ENCODE assay signal across 8 mouse cellular contexts in genomic region chr3:94932809-94933564, GRCm38 (mm10). TPM values are rescaled to one million over a fixed set of nuclear protein-coding genes. Genes with fewer than 3 reads are reported as not detected.
DNase-seq lines count a peak whose midpoint lies in the region; ATAC-seq and TF ChIP-seq lines count a peak whose summit lies in the region.

TSS of gene Selenbp1 (plus strand) at chr3:94933056.

- H3K4me2 ChIP-seq in liver, postnatal 0 days (ENCODE audit: low read depth, low read length), result peak within 1 kb of the TSS; percentile 66
- peak within 1 kb of the TSS; percentile 52 for H3K4me2 ChIP-seq in neural tube, embryonic 12.5 days (replicated peaks)

- no peak for TF ChIP-seq CTCF in G1E (IDR thresholded peaks at IDR 0.05; ENCODE audit: low read depth, low read length)
- TF ChIP-seq CTCF in liver, postnatal 0 days (IDR thresholded peaks at IDR 0.05; ENCODE audit: low read depth), result no peak
- TF ChIP-seq CTCF in testis, adult 2 months (IDR thresholded peaks at IDR 0.05; ENCODE audit: control insufficient read depth, insufficient read depth, insufficient replicate concordance, low read depth, low read length), result no peak

- H3K9ac ChIP-seq in liver, postnatal 0 days (replicated peaks), result peak within 1 kb of the TSS; percentile 73
- H3K9ac ChIP-seq in neural tube, embryonic 12.5 days, result peak within 1 kb of the TSS; percentile 26; the same call in 1 of the 2 replicates

- H3K4me3 ChIP-seq in G1E (ENCODE audit: low read depth, low read length), result peak within 1 kb of the TSS; percentile 71
- peak within 1 kb of the TSS; percentile 55 for H3K4me3 ChIP-seq in liver, postnatal 0 days (ENCODE audit: low read depth, low read length)
- peak within 1 kb of the TSS; percentile 9 for H3K4me3 ChIP-seq in neural tube, embryonic 12.5 days
- peak within 1 kb of the TSS; percentile 74 for H3K4me3 ChIP-seq in testis, adult 2 months (ENCODE audit: control insufficient read depth, low read depth, low read length)

- H3K4me1 ChIP-seq in G1E (ENCODE audit: insufficient read depth, low read depth, low read length), result peaks cover 72% of the 10 kb centered on the region
- H3K4me1 ChIP-seq in liver, postnatal 0 days (ENCODE audit: insufficient read depth), result peaks cover 23% of the 10 kb centered on the region
- H3K4me1 ChIP-seq in neural tube, embryonic 12.5 days, result peaks cover 11% of the 10 kb centered on the region; the same call in 1 of the 2 replicates
- H3K4me1 ChIP-seq in testis, adult 2 months (ENCODE audit: control insufficient read depth, insufficient read depth, low read length), result no peaks in the 10 kb centered on the region; the same call in 1 of the 2 replicates

- no peaks in the 10 kb centered on the region for H3K27me3 ChIP-seq in G1E (ENCODE audit: insufficient read depth, low read length)
- H3K27me3 ChIP-seq in liver, postnatal 0 days (ENCODE audit: insufficient read depth, low read length), result no peaks in the 10 kb centered on the region
- H3K27me3 ChIP-seq in neural tube, embryonic 12.5 days (replicated peaks), result no peaks in the 10 kb centered on the region
- H3K27me3 ChIP-seq in testis, adult 2 months (ENCODE audit: control insufficient read depth, insufficient read depth, low read length), result no peaks in the 10 kb centered on the region

- TF ChIP-seq EP300 in liver, postnatal 0 days (IDR thresholded peaks at IDR 0.05; ENCODE audit: low read depth), result peak; percentile 88

- peak; percentile 65; the same call in 1 of the 2 replicates for TF ChIP-seq POLR2A in testis, adult 2 months (IDR thresholded peaks at IDR 0.05; ENCODE audit: control insufficient read depth, low read depth, low read length)

- peak within 1 kb of the TSS; percentile 97 for H3K27ac ChIP-seq in liver, postnatal 0 days (ENCODE audit: low read depth)
- no peak within 1 kb of the TSS for H3K27ac ChIP-seq in neural tube, embryonic 12.5 days
- peak within 1 kb of the TSS; percentile 90 for H3K27ac ChIP-seq in testis, adult 2 months (ENCODE audit: control insufficient read depth, insufficient read depth, low read depth, low read length)

- no peaks in the 10 kb centered on the region for H3K9me3 ChIP-seq in G1E (replicated peaks)
- no peaks in the 10 kb centered on the region for H3K9me3 ChIP-seq in liver, postnatal 0 days (ENCODE audit: low read length)
- H3K9me3 ChIP-seq in neural tube, embryonic 12.5 days, result no peaks in the 10 kb centered on the region

- peak; percentile 72 for ATAC-seq in G1E (ENCODE audit: extremely low read depth, insufficient number of reproducible peaks, low FRiP score, poor library complexity, severe bottlenecking)
- peak; percentile 90 for ATAC-seq in liver, postnatal 0 days
- peak; percentile 81 for ATAC-seq in neural tube, embryonic 12.5 days (ENCODE audit: low FRiP score, low read depth)

- DNase-seq in G1E (ENCODE audit: low spot score), result peak; percentile 76
- DNase-seq in cerebellum, adult 9-11 months, result peak; percentile 32
- DNase-seq in forelimb bud, embryonic 11.5 days (ENCODE audit: low read depth, low spot score), result peak; percentile 64
- DNase-seq in heart, postnatal 25 days (ENCODE audit: low spot score), result peak; percentile 88
- peak in 1 of 2 experiments; percentile 68 for DNase-seq in layer of hippocampus, adult 18-20 months (ENCODE audit: low spot score in 2 of 2)
- peak; percentile 92 for DNase-seq in liver, postnatal 0 days

- H3K36me3 ChIP-seq in G1E (replicated peaks), result peaks cover 20% of the 10 kb centered on the region
- H3K36me3 ChIP-seq in liver, postnatal 0 days (replicated peaks; ENCODE audit: insufficient read depth, low read length), result no peaks in the 10 kb centered on the region
- no peaks in the 10 kb centered on the region for H3K36me3 ChIP-seq in neural tube, embryonic 12.5 days
- no peaks in the 10 kb centered on the region for H3K36me3 ChIP-seq in testis, adult 2 months (ENCODE audit: control insufficient read depth, insufficient read depth, low read length)

- 4% methylated on average over 16 of the region's 16 CpGs for WGBS in liver, postnatal 0 days (ENCODE audit: insufficient replicate concordance)
- WGBS in neural tube, embryonic 12.5 days, result 19% methylated on average over 16 of the region's 16 CpGs

- intact Hi-C loops in heart, postnatal 25 days (cut with DNase I), result no loop called here

RNA-seq across cellular contexts. Expression of gene Selenbp1, which starts in this region (rescaled TPM):
- total RNA-seq in G1E (2014; fragmentation: Nextera tagmentation), result 110 and 119 TPM in 2 replicates
- 367 and 434 TPM in 2 replicates for total RNA-seq in G1E (2017)
- polyA plus RNA-seq in G1E (2012), result 39.8 and 133 TPM in 2 replicates
- total RNA-seq in heart, postnatal 25 days (2021), result 10 to 100 TPM; 93.9 to 98.3 TPM
- 10 to 100 TPM; 12.6 to 14.1 TPM for total RNA-seq in layer of hippocampus, adult 18-20 months (2021)
- polyA plus RNA-seq in liver, postnatal 0 days (2015; fragmentation: Nextera tagmentation; extraction: Ambion mirVana), result 129 and 135 TPM in 2 replicates
- 9.6 and 9.7 TPM in 2 replicates for polyA plus RNA-seq in neural tube, embryonic 12.5 days (2016; fragmentation: Nextera tagmentation; extraction: Ambion mirVana)
- 19.4 and 24.6 TPM in 2 replicates for polyA plus RNA-seq in testis, adult 2 months (2012; rRNA removed)

Comparison
In these comparisons a context has a peak if more than half of its experiments do, and no peak if none do; other contexts are left out.
1. RNA of gene Selenbp1 (total RNA-seq): 110 to 434 TPM in G1E and 93.9 to 98.3 TPM in heart, postnatal 25 days; 12.6 to 14.1 TPM in layer of hippocampus, adult 18-20 months; every median in the first group is over 4 times any median in the second.
2. H3K4me3 ChIP-seq: peak in every context shown above with its lines; median percentile 74 in testis, adult 2 months; 71 in G1E; 55 in liver, postnatal 0 days; 9 in neural tube, embryonic 12.5 days.
3. Peak in every context shown above with its lines, with median percentiles within 50 percentile points of each other: ATAC-seq.